9 mouse cellular contexts compared by ENCODE assay signal in the genomic region with DNA sequence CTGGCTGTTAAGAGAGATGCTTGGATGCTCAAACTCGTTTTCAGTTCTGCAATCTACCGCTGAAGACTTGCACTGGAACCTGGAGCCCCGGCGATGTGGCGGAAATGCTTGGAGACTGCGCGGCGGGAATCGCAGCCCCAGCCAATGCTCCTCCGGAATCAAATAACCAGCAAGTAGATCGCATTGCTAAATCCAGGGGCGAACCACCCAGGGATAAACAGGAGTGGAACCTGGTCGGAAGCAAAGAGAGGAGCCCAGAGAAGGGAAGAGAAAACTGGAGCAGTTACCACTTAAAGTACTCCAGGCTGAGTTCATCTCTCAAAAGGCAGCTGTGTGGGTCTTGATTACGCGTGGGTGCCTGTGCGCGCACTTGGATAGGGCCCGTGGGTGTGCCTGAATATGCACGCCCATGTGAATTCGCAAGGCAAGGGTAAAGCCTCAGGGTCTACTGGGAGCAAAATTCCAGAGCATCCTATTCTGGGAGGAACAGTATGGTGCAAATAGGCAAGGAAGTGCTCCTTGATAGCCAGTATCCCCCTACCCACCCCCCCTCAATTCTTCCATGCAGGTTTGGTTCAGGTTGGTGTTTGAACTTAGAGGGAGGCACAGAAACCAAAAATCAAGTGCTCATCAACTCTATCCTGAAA. TPM values are rescaled to one million over a fixed set of nuclear protein-coding genes. Genes with fewer than 3 reads are reported as not detected.
DNase-seq lines count a peak whose midpoint lies in the region; ATAC-seq lines count a peak whose summit lies in the region.
"Had no signal": no experiment of that assay in that cellular context is flagged by ENCODE, and none has a peak within 500 bp of the region (broad histone marks: within the 10 kb centered on the region; RNA-seq: fewer than 3 reads in every experiment).

No protein-coding gene starts in this region.

- no peak overlapping the region for H3K27ac ChIP-seq in heart, embryonic 15.5 days
- H3K27ac ChIP-seq in hindbrain, embryonic 14.5 days, result no peak overlapping the region
- H3K27ac ChIP-seq in midbrain, embryonic 16.5 days (ENCODE audit: low read length), result peak overlapping the region; percentile 96; the same call in 1 of the 2 replicates

- H3K9ac ChIP-seq in heart, embryonic 15.5 days, result no peak overlapping the region
- H3K9ac ChIP-seq in hindbrain, embryonic 14.5 days, result peak overlapping the region; percentile 87
- peak overlapping the region; percentile 52 for H3K9ac ChIP-seq in midbrain, embryonic 16.5 days (ENCODE audit: low read depth, low read length)

- ATAC-seq in heart, embryonic 15.5 days (replicated peaks; ENCODE audit: insufficient number of reproducible peaks, insufficient read depth, low FRiP score, low read depth), result no peak
- ATAC-seq in hindbrain, embryonic 14.5 days (ENCODE audit: low FRiP score), result no peak
- no peak for ATAC-seq in midbrain, embryonic 16.5 days
- no peak for ATAC-seq in megakaryocyte-erythroid progenitor cell, adult 5-6 weeks (replicated peaks; ENCODE audit: low FRiP score, low TSS enrichment, poor library complexity, severe bottlenecking)

- H3K4me3 ChIP-seq in heart, embryonic 15.5 days, result peak overlapping the region; percentile 13
- H3K4me3 ChIP-seq in hindbrain, embryonic 14.5 days (replicated peaks; ENCODE audit: low read length), result peak overlapping the region; percentile 72
- H3K4me3 ChIP-seq in midbrain, embryonic 16.5 days (ENCODE audit: low read depth, low read length), result peak overlapping the region; percentile 76
- H3K4me3 ChIP-seq: myocyte had no signal

- peak overlapping the region; percentile 35 for H3K4me2 ChIP-seq in heart, embryonic 15.5 days
- H3K4me2 ChIP-seq in hindbrain, embryonic 14.5 days (replicated peaks), result peak overlapping the region; percentile 82
- H3K4me2 ChIP-seq in midbrain, embryonic 16.5 days (ENCODE audit: low read length), result peak overlapping the region; percentile 70

- H3K9me3 ChIP-seq in heart, embryonic 15.5 days (replicated peaks), result no peaks in the 10 kb centered on the region
- no peaks in the 10 kb centered on the region for H3K9me3 ChIP-seq in hindbrain, embryonic 14.5 days (ENCODE audit: control insufficient read depth, low read length)
- H3K9me3 ChIP-seq in midbrain, embryonic 16.5 days (replicated peaks; ENCODE audit: control insufficient read depth, low read length, poor library complexity, severe bottlenecking), result no peaks in the 10 kb centered on the region

- peaks cover 23% of the 10 kb centered on the region for H3K4me1 ChIP-seq in heart, embryonic 15.5 days (replicated peaks)
- peaks cover 8% of the 10 kb centered on the region; the same call in 1 of the 2 replicates for H3K4me1 ChIP-seq in hindbrain, embryonic 14.5 days (replicated peaks; ENCODE audit: control insufficient read depth, insufficient read depth, low read length)
- peaks cover 9% of the 10 kb centered on the region; the same call in 1 of the 2 replicates for H3K4me1 ChIP-seq in midbrain, embryonic 16.5 days (ENCODE audit: control insufficient read depth, insufficient read depth, low read length)

- H3K27me3 ChIP-seq in heart, embryonic 15.5 days, result peaks cover 57% of the 10 kb centered on the region
- peaks cover 22% of the 10 kb centered on the region for H3K27me3 ChIP-seq in hindbrain, embryonic 14.5 days (ENCODE audit: control insufficient read depth, insufficient read depth, low read length)
- no peaks in the 10 kb centered on the region for H3K27me3 ChIP-seq in midbrain, embryonic 16.5 days (ENCODE audit: control insufficient read depth, insufficient read depth, low read depth, low read length)

- H3K36me3 ChIP-seq in heart, embryonic 15.5 days, result no peaks in the 10 kb centered on the region
- no peaks in the 10 kb centered on the region for H3K36me3 ChIP-seq in hindbrain, embryonic 14.5 days (replicated peaks; ENCODE audit: control insufficient read depth, insufficient read depth)
- H3K36me3 ChIP-seq in midbrain, embryonic 16.5 days (ENCODE audit: control insufficient read depth, insufficient read depth, low read length), result no peaks in the 10 kb centered on the region

- 4% methylated on average over 20 of the region's 20 CpGs for WGBS in heart, embryonic 15.5 days
- WGBS in hindbrain, embryonic 14.5 days, result 1% methylated on average over 20 of the region's 20 CpGs
- 2% methylated on average over 20 of the region's 20 CpGs for WGBS in midbrain, embryonic 16.5 days

- DNase-seq in heart, postnatal 4 days, result no peak
- peak; percentile 34 for DNase-seq in embryo, embryonic 10.5 days (ENCODE audit: low spot score)
- no peak for DNase-seq in hindbrain, embryonic 14.5 days (ENCODE audit: low spot score)
- no peak for DNase-seq in adrenal gland, adult (ENCODE audit: inconsistent age in 2 of 2, low spot score in 1 of 2)
- no peak for DNase-seq in lung, postnatal 36 days

RNA-seq across cellular contexts. Expression of a gene that starts 1.3 kb away (rescaled TPM):
- polyA plus RNA-seq in heart, embryonic 15.5 days (2015; fragmentation: Nextera tagmentation; extraction: Ambion mirVana), result 0.15 and 0.20 TPM in 2 replicates
- under 1 TPM; 0.18 to 0.19 TPM for total RNA-seq in heart, postnatal 4 days (2021)
- 73.8 and 76.9 TPM in 2 replicates for polyA plus RNA-seq in hindbrain, embryonic 14.5 days (2014; fragmentation: Nextera tagmentation; extraction: Ambion mirVana)
- polyA plus RNA-seq in midbrain, embryonic 16.5 days (2015; fragmentation: Nextera tagmentation; extraction: Ambion mirVana), result 79.0 and 101 TPM in 2 replicates
- total RNA-seq in megakaryocyte-erythroid progenitor cell, adult 5-6 weeks (2014; fragmentation: Nextera tagmentation), result not detected in 2 replicates
- total RNA-seq in megakaryocyte-erythroid progenitor cell, adult 5-6 weeks (2017), result not detected in 2 replicates
- polyA plus RNA-seq: myocyte had no signal

Comparison
In these comparisons a context has a peak if more than half of its experiments do, and no peak if none do; other contexts are left out.
1. H3K4me3 ChIP-seq: peak in every context shown above with its lines; median percentile 76 in midbrain, embryonic 16.5 days; 72 in hindbrain, embryonic 14.5 days; 13 in heart, embryonic 15.5 days.
2. RNA of a gene that starts 1.3 kb away (polyA plus RNA-seq): 79.0 to 101 TPM in midbrain, embryonic 16.5 days and 73.8 to 76.9 TPM in hindbrain, embryonic 14.5 days; 0.15 to 0.20 TPM in heart, embryonic 15.5 days; every median in the first group is over 10 times any median in the second.
3. Peak in every context shown above with its lines, with median percentiles within 50 percentile points of each other: H3K4me2 ChIP-seq.